Mouse (Mus musculus) CH12.LX (cell line): ENCODE measurements around the gene Edaradd. TPM values are rescaled to one million over a fixed set of nuclear protein-coding genes. Genes with fewer than 3 reads are reported as not detected.
"Not testable (repeated sequence)": the region's sequence is repeated elsewhere in the genome, so short reads cannot be mapped to it uniquely, and the experiment has no call there.

ENCODE experiments used
- DNase-seq: peaks from one replicate; pipeline ENCODE4 v3.0.0-alpha.2; 2013; ENCODE audit errors: extremely low read depth
- H3K27ac ChIP-seq: 2 replicates; pipeline ENCODE4 v1.5.1; 2012; ENCODE audit warnings: low read depth, mild to moderate bottlenecking, control low read depth, moderate library complexity; ENCODE audit not compliant: insufficient read depth
- H3K27me3 ChIP-seq: replicated peaks from 2 replicates; pipeline ENCODE3; 2012; ENCODE audit warnings: inconsistent platforms
- H3K36me3 ChIP-seq, 2 experiments: replicated peaks in 1 of 2; 2 replicates each; pipeline versions ENCODE3 to v1.6.1; 2012; ENCODE audit warnings: inconsistent platforms in 1 of 2, low read length in 1 of 2, mild to moderate bottlenecking in 1 of 2, mixed read lengths in 1 of 2, moderate library complexity in 1 of 2; ENCODE audit not compliant: control insufficient read depth in 1 of 2, insufficient read depth in 1 of 2
- H3K4me1 ChIP-seq, 2 experiments: 2 replicates each; pipeline ENCODE4 v1.6.1; 2012; ENCODE audit warnings: inconsistent platforms in 1 of 2, moderate library complexity in 1 of 2; ENCODE audit not compliant: insufficient read depth in 2 of 2, control insufficient read depth in 1 of 2
- H3K4me2 ChIP-seq: 2 replicates; pipeline ENCODE4 v1.6.1; 2012; ENCODE audit warnings: low read depth, mild to moderate bottlenecking, control low read depth; ENCODE audit not compliant: poor library complexity, insufficient read depth, severe bottlenecking
- H3K4me3 ChIP-seq, 3 experiments: fragments of 150-350 bp in 1 of 3; sonication (generic) in 1 of 3; replicated peaks in 1 of 3; 2 replicates each; pipeline versions ENCODE3 to v1.5.1; 2011 to 2012; ENCODE audit warnings: low read depth in 2 of 3, low read length in 2 of 3, mild to moderate bottlenecking in 2 of 3, moderate library complexity in 2 of 3, control low read depth in 1 of 3, improper control_type of control experiment in 1 of 3, inconsistent platforms in 1 of 3, mixed read lengths in 1 of 3; ENCODE audit not compliant: poor library complexity in 1 of 3
- H3K79me2 ChIP-seq: replicated peaks from 2 replicates; pipeline ENCODE4 v1.6.1; 2012; ENCODE audit warnings: mild to moderate bottlenecking, moderate library complexity; ENCODE audit not compliant: control insufficient read depth, poor library complexity, insufficient read depth, severe bottlenecking; ENCODE audit errors: extremely low read depth
- H3K9ac ChIP-seq: 2 replicates; pipeline ENCODE4 v1.6.1; 2012; ENCODE audit warnings: low read depth, mild to moderate bottlenecking, control low read depth, moderate library complexity; ENCODE audit not compliant: insufficient read depth
- H3K9me3 ChIP-seq: replicated peaks from 2 replicates; pipeline ENCODE3; 2012; ENCODE audit warnings: low read length, inconsistent platforms, mixed read lengths
- BHLHE40 ChIP-seq: IDR thresholded peaks from 2 replicates; pipeline ENCODE4 v1.6.1; 2011; ENCODE audit warnings: mild to moderate bottlenecking, low read depth, low read length, improper control_type of control experiment
- CHD1 ChIP-seq: IDR thresholded peaks from 2 replicates; pipeline ENCODE4 v1.6.1; 2012; ENCODE audit warnings: low read depth, low read length, improper control_type of control experiment, inconsistent platforms
- E2F4 ChIP-seq: IDR thresholded peaks from 2 replicates; pipeline ENCODE4 v1.6.1; 2011; ENCODE audit warnings: low read depth, low read length, improper control_type of control experiment; ENCODE audit not compliant: insufficient replicate concordance
- ETS1 ChIP-seq: conservative IDR thresholded peaks from 2 replicates; pipeline ENCODE4 v1.6.1; 2012; ENCODE audit warnings: low read depth, mild to moderate bottlenecking, inconsistent platforms, low read length, improper control_type of control experiment, moderate library complexity
- GABPA ChIP-seq: IDR thresholded peaks from 2 replicates; pipeline ENCODE4 v1.6.1; 2012; ENCODE audit warnings: low read depth, low read length, improper control_type of control experiment, inconsistent platforms; ENCODE audit not compliant: insufficient replicate concordance
- JUN ChIP-seq: IDR thresholded peaks from 2 replicates; pipeline ENCODE4 v1.6.1; 2011; ENCODE audit warnings: low read depth, mild to moderate bottlenecking, low read length, improper control_type of control experiment, moderate library complexity; ENCODE audit not compliant: insufficient read depth
- JUND ChIP-seq: conservative IDR thresholded peaks from 2 replicates; pipeline ENCODE4 v1.6.1; 2011; ENCODE audit warnings: low read depth, low read length, improper control_type of control experiment
- MAFK ChIP-seq: IDR thresholded peaks from 2 replicates; pipeline ENCODE4 v1.6.1; 2011; ENCODE audit warnings: low read length, improper control_type of control experiment; ENCODE audit not compliant: insufficient replicate concordance
- MEF2A ChIP-seq: IDR thresholded peaks from 2 replicates; pipeline ENCODE4 v1.6.1; 2014; ENCODE audit warnings: low read depth, mild to moderate bottlenecking, inconsistent platforms, low read length, improper control_type of control experiment, borderline replicate concordance
- MYC ChIP-seq: IDR thresholded peaks from 2 replicates; pipeline ENCODE4 v1.6.1; 2011; ENCODE audit warnings: low read depth, mild to moderate bottlenecking, improper control_type of control experiment, low read length
- NELFE ChIP-seq: IDR thresholded peaks from 2 replicates; pipeline ENCODE4 v1.6.1; 2011; ENCODE audit warnings: low read depth, low read length, improper control_type of control experiment
- PAX5 ChIP-seq: IDR thresholded peaks from 2 replicates; pipeline ENCODE4 v1.6.1; 2012; ENCODE audit warnings: low read length, inconsistent platforms, mixed read lengths
- POLR2A ChIP-seq: IDR thresholded peaks from 2 replicates; pipeline ENCODE4 v1.6.1; 2011; ENCODE audit warnings: low read depth, mild to moderate bottlenecking, improper control_type of control experiment, low read length
- SIN3A ChIP-seq: IDR thresholded peaks from 2 replicates; pipeline ENCODE4 v1.6.1; 2012; ENCODE audit warnings: low read length, improper control_type of control experiment, inconsistent platforms
- TCF12 ChIP-seq: IDR thresholded peaks from 2 replicates; pipeline ENCODE4 v1.6.1; 2014; ENCODE audit warnings: low read depth, mild to moderate bottlenecking, inconsistent platforms, low read length, improper control_type of control experiment
- UBTF ChIP-seq: IDR thresholded peaks from 2 replicates; pipeline ENCODE4 v1.6.1; 2012; ENCODE audit warnings: low read depth, mild to moderate bottlenecking, inconsistent platforms, low read length, improper control_type of control experiment, moderate library complexity
- USF2 ChIP-seq: conservative IDR thresholded peaks from 2 replicates; pipeline ENCODE4 v1.6.1; 2011; ENCODE audit warnings: low read depth, low read length, improper control_type of control experiment
- ZKSCAN1 ChIP-seq: IDR thresholded peaks from 2 replicates; pipeline ENCODE4 v1.6.1; 2012; ENCODE audit warnings: low read depth, inconsistent platforms, low read length, improper control_type of control experiment, borderline replicate concordance
- ZNF384 ChIP-seq: IDR thresholded peaks from 2 replicates; pipeline ENCODE4 v1.6.1; 2012; ENCODE audit warnings: low read depth, low read length, improper control_type of control experiment, inconsistent platforms
- dilution Hi-C: fragments of 300-500 bp; cut with MboI; formaldehyde crosslinking; loops from 2 replicates; pipeline ENCODE4 v1.14.3; 2020; ENCODE audit warnings: low sequenced_read_pairs; ENCODE audit not compliant: extremely low pct_unique_long_range_greater_than_20kb, extremely low pct_ligation_motif_present
- in situ Hi-C: fragments of 300-500 bp; cut with MboI; formaldehyde crosslinking; loops from 3 replicates; pipeline ENCODE4 v1.14.3; 2019; ENCODE audit warnings: low sequenced_read_pairs, low pct_ligation_motif_present, low pct_unique_long_range_greater_than_20kb, mixed read lengths
- polyA plus RNA-seq: library from polyadenylated mRNA; unstranded; fragments of >175 nt; gene quantifications from 2 replicates; pipeline ENCODE4 v1.2.1, GENCODE M21; 2012; ENCODE audit warnings: low read depth; ENCODE audit not compliant: insufficient read length
- total RNA-seq, 2 experiments: library from RNA; depleted of rRNA; stranded (reverse); fragments of 300-350 nt in 1 of 2; fragments of >200 nt in 1 of 2; gene quantifications; 2 replicates each; pipeline ENCODE4 v1.2.3; 2012 to 2014

Gene Edaradd
- total and polyA plus RNA-seq, 3 experiments, result 0.16 to 0.68 (median 0.24) TPM

DNA sequence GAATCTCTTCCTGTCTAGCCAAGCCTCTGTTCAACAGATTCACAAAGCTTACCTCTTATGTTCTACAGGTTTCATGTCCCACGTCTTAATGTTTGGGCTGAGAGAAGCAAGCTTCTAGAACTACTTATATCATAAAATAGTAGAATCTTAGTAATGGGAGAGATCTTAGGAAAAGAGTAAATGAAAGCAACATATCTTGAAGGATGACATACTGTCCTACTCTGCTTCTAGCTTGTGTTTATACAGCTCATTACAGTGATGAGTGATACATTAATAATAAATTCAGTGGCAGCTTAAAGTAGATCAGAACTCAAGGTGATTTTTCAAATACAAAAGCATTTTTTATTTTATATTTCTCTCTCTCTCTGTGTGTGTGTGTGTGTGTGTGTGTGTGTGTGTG is 55.4 kb downstream of the Edaradd start, which contains the start of gene Lgals8:
TSS of gene Lgals8 (minus strand) at position 101 of the 400 bp plus-strand sequence.
- no peak for DNase-seq
- TF ChIP-seq UBTF, result no peak
- no peak for TF ChIP-seq POLR2A
- TF ChIP-seq ETS1, result no peak
- TF ChIP-seq BHLHE40, result no peak
- no peak for TF ChIP-seq PAX5
- TF ChIP-seq GABPA, result no peak
- TF ChIP-seq E2F4, result no peak
- no peak for TF ChIP-seq ZKSCAN1
- no peak for TF ChIP-seq SIN3A
- no peak for TF ChIP-seq TCF12
- TF ChIP-seq NELFE, result no peak
- TF ChIP-seq USF2, result no peak
- TF ChIP-seq JUND, result no peak
- no peak for TF ChIP-seq MEF2A
- TF ChIP-seq CHD1, result no peak
- no peak for TF ChIP-seq MAFK
- no peak for TF ChIP-seq MYC
- TF ChIP-seq JUN, result no peak
- TF ChIP-seq, all 38 proteins: peak for 0
- Histone ChIP-seq H3K4me2 (no peak within 1 kb of the TSS), H3K4me3 (no peak within 1 kb of the TSS), H3K36me3 (peaks cover 0 to 1% of the 10 kb centered on the region in 2 experiments), H3K9me3 (no peaks in the 10 kb centered on the region), H3K4me1 (peaks cover 5 to 36% of the 10 kb centered on the region in 2 experiments), H3K79me2 (0 out of 2 replicates have a peak, but pooled peaks cover 1% of the 10 kb centered on the region), H3K27me3 (no peaks in the 10 kb centered on the region), H3K27ac (no peak within 1 kb of the TSS), H3K9ac (no peak within 1 kb of the TSS)
- in situ Hi-C loops (no loop called here), dilution Hi-C loops (no loop called here)

DNA sequence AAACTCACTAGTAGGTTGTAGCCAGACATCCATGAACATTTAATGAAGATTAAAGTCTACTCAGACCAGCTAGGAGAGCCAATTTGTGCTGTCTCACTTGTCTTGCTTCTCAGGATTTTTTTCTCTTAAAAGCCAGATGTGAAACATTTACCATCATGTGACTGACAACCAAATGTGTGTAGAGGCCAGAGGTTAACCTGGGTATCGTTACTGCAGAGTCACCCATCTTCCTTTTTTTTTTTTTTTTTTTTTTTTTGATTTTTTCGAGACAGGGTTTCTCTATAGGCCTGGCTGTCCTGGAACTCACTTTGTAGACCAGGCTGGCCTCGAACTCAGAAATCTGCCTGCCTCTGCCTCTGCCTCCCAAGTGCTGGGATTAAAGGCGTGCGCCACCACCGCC is 56.1 kb downstream of the Edaradd start:
- H3K9ac ChIP-seq, H3K79me2 ChIP-seq, H3K4me3 ChIP-seq, in situ Hi-C loops, H3K27me3 ChIP-seq, H3K36me3 ChIP-seq, H3K27ac ChIP-seq, H3K4me2 ChIP-seq, H3K9me3 ChIP-seq, dilution Hi-C loops, DNase-seq: not testable (repeated sequence)
- TF ChIP-seq ZNF384, result peak; percentile 55
- peaks cover 8 to 40% of the 10 kb centered on the region in 2 experiments for H3K4me1 ChIP-seq
